ENCODE assay signal across 33 mouse cellular contexts in the genomic region with DNA sequence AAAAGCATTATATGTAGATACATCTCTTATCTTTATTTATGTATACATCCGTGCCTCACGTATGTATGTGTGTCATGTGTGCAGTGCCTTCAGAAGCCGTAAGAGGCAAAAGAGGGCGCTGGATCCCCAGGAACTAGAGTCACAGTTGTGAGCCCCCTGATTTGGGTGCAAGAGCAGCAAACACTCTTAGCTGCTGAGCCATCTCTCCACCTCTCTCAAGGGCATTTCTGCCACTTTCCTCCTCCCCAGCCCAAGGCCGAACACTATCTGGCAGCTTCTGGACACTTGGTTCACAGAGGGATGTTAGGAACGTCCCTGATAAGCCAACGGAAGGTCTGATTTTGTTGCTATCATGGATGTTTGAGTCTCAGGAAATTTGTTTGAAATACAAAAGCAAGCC. TPM values are rescaled to one million over a fixed set of nuclear protein-coding genes. Genes with fewer than 3 reads are reported as not detected.
DNase-seq lines count a peak whose midpoint lies in the region; ATAC-seq lines count a peak whose summit lies in the region.
"Had no signal": no experiment of that assay in that cellular context is flagged by ENCODE, and none has a peak within 500 bp of the region (broad histone marks: within the 10 kb centered on the region; RNA-seq: fewer than 3 reads in every experiment).

No protein-coding gene starts in this region.

- no peak overlapping the region for H3K27ac ChIP-seq in heart, embryonic 12.5 days (ENCODE audit: poor library complexity, severe bottlenecking)
- no peak overlapping the region for H3K27ac ChIP-seq in hindbrain, embryonic 11.5 days (ENCODE audit: low read depth, low read length)
- H3K27ac ChIP-seq: embryonic facial prominence, embryonic 12.5 days; embryonic facial prominence, embryonic 15.5 days; gastrocnemius, adult 2 months; heart, embryonic 15.5 days; hindbrain, embryonic 10.5 days; hindbrain, embryonic 14.5 days; hindbrain, postnatal 0 days had no signal

- DNase-seq in adrenal gland, adult 2 months: peak; percentile 71
- no peak for DNase-seq in adrenal gland, adult 18-20 months (ENCODE audit: low spot score in 2 of 2)
- DNase-seq in ovary, adult 18-20 months (ENCODE audit: low spot score): peak; percentile 65
- DNase-seq in ovary, postnatal 36 days (ENCODE audit: low spot score): no peak
- peak; percentile 31 for DNase-seq in adrenal gland, postnatal 25 days
- no peak for DNase-seq in hindbrain, embryonic 11.5 days (ENCODE audit: low spot score)
- DNase-seq: B cell, adult 2 months; cerebellum, adult 11 months; cerebellum, adult 2 months; cerebellum, adult 9-11 months; cerebellum, postnatal 25 days; forebrain, postnatal 0 days; gastrocnemius, adult 2 months; gastrocnemius, postnatal 14 days; heart, adult 11 months; heart, postnatal 10 days; heart, postnatal 36 days had no signal

- ATAC-seq in heart, embryonic 12.5 days (ENCODE audit: insufficient number of reproducible peaks, low FRiP score): no peak
- ATAC-seq in hindbrain, embryonic 11.5 days (ENCODE audit: low FRiP score): no peak
- ATAC-seq: forebrain, embryonic 14.5 days; forebrain, postnatal 0 days; hindbrain, postnatal 0 days; intestine, embryonic 16.5 days; Patski had no signal

- H3K4me2 ChIP-seq in heart, embryonic 12.5 days: no peak overlapping the region
- no peak overlapping the region for H3K4me2 ChIP-seq in hindbrain, embryonic 11.5 days (replicated peaks; ENCODE audit: low read depth, low read length)
- H3K4me2 ChIP-seq: embryonic facial prominence, embryonic 12.5 days; embryonic facial prominence, embryonic 15.5 days; heart, embryonic 11.5 days; heart, embryonic 15.5 days; hindbrain, embryonic 14.5 days had no signal

- H3K9me3 ChIP-seq in heart, embryonic 12.5 days (replicated peaks): no peaks in the 10 kb centered on the region
- no peaks in the 10 kb centered on the region for H3K9me3 ChIP-seq in hindbrain, embryonic 11.5 days (ENCODE audit: control insufficient read depth, low read length)
- H3K9me3 ChIP-seq: embryonic facial prominence, embryonic 12.5 days; embryonic facial prominence, embryonic 15.5 days; G1E; heart, embryonic 15.5 days; hindbrain, embryonic 10.5 days had no signal

- peaks cover 26% of the 10 kb centered on the region for H3K36me3 ChIP-seq in heart, embryonic 12.5 days
- H3K36me3 ChIP-seq in hindbrain, embryonic 11.5 days (ENCODE audit: control insufficient read depth, insufficient read depth, low read length): 0 out of 2 replicates have a peak, but pooled peaks cover 5% of the 10 kb centered on the region

- H3K4me3 ChIP-seq in heart, embryonic 12.5 days: no peak overlapping the region
- no peak overlapping the region for H3K4me3 ChIP-seq in hindbrain, embryonic 11.5 days (ENCODE audit: low read depth, low read length)
- H3K4me3 ChIP-seq: embryonic facial prominence, embryonic 12.5 days; embryonic facial prominence, embryonic 15.5 days; gastrocnemius, adult 2 months; heart, embryonic 15.5 days; hindbrain, embryonic 10.5 days had no signal

- WGBS in heart, embryonic 12.5 days: 74% methylated on average over 7 of the region's 7 CpGs
- WGBS in hindbrain, embryonic 11.5 days: 90% methylated on average over 7 of the region's 7 CpGs

- H3K4me1 ChIP-seq in heart, embryonic 12.5 days (replicated peaks): no peaks in the 10 kb centered on the region
- H3K4me1 ChIP-seq in hindbrain, embryonic 11.5 days (replicated peaks; ENCODE audit: control insufficient read depth, insufficient read depth, low read length): no peaks in the 10 kb centered on the region
- H3K4me1 ChIP-seq: embryonic facial prominence, embryonic 12.5 days; embryonic facial prominence, embryonic 15.5 days; heart, embryonic 15.5 days; hindbrain, embryonic 10.5 days had no signal

- H3K9ac ChIP-seq in heart, embryonic 12.5 days: no peak overlapping the region
- no peak overlapping the region for H3K9ac ChIP-seq in hindbrain, embryonic 11.5 days (ENCODE audit: low read depth, low read length)
- H3K9ac ChIP-seq: embryonic facial prominence, embryonic 12.5 days; embryonic facial prominence, embryonic 15.5 days; forebrain, postnatal 0 days; heart, embryonic 15.5 days; hindbrain, embryonic 14.5 days had no signal

- 0 out of 2 replicates have a peak, but pooled peaks cover 6% of the 10 kb centered on the region for H3K27me3 ChIP-seq in heart, embryonic 12.5 days (replicated peaks)
- H3K27me3 ChIP-seq in hindbrain, embryonic 11.5 days (ENCODE audit: control insufficient read depth, insufficient read depth, low read length): no peaks in the 10 kb centered on the region
- H3K27me3 ChIP-seq: embryonic facial prominence, embryonic 12.5 days; embryonic facial prominence, embryonic 15.5 days; heart, embryonic 15.5 days; Patski had no signal

RNA-seq across cellular contexts. Expression of a gene that starts 14.1 kb away (rescaled TPM):
- total RNA-seq in adrenal gland, adult 2 months (2021): 10 to 100 TPM; 13.2 to 21.9 TPM
- 2.2 and 3.0 TPM in 2 replicates for polyA plus RNA-seq in adrenal gland, adult 2 months (2012; rRNA removed)
- total RNA-seq in adrenal gland, adult 18-20 months (2021): 10 to 100 TPM; 16.5 to 21.9 TPM
- total RNA-seq in adrenal gland, postnatal 25 days (2021): 16.1 and 22.9 TPM in 2 replicates
- polyA plus RNA-seq in heart, embryonic 12.5 days (2016; fragmentation: Nextera tagmentation; extraction: Ambion mirVana): 9.1 and 9.2 TPM in 2 replicates
- polyA plus RNA-seq in hindbrain, embryonic 11.5 days (2014; fragmentation: Nextera tagmentation; extraction: Ambion mirVana): 5.8 and 6.4 TPM in 2 replicates

RNA-seq across cellular contexts. Expression of a gene that starts 28.5 kb away (rescaled TPM):
- total RNA-seq in adrenal gland, adult 2 months (2021): 100 to 1,000 TPM; 481 to 519 TPM
- polyA plus RNA-seq in adrenal gland, adult 2 months (2012; rRNA removed): 76.2 and 127 TPM in 2 replicates
- 100 to 1,000 TPM; 471 to 478 TPM for total RNA-seq in adrenal gland, adult 18-20 months (2021)
- 233 and 374 TPM in 2 replicates for total RNA-seq in adrenal gland, postnatal 25 days (2021)
- polyA plus RNA-seq in heart, embryonic 12.5 days (2016; fragmentation: Nextera tagmentation; extraction: Ambion mirVana): 650 and 669 TPM in 2 replicates
- polyA plus RNA-seq in hindbrain, embryonic 11.5 days (2014; fragmentation: Nextera tagmentation; extraction: Ambion mirVana): 1,153 and 1,300 TPM in 2 replicates

RNA-seq across cellular contexts. Expression of a gene that starts 50.8 kb away (rescaled TPM):
- not detected for total RNA-seq in adrenal gland, adult 2 months (2021)
- not detected in 2 replicates for polyA plus RNA-seq in adrenal gland, adult 2 months (2012; rRNA removed)
- not detected for total RNA-seq in adrenal gland, adult 18-20 months (2021)
- not detected in 2 replicates for total RNA-seq in adrenal gland, postnatal 25 days (2021)
- polyA plus RNA-seq in heart, embryonic 12.5 days (2016; fragmentation: Nextera tagmentation; extraction: Ambion mirVana): 0.27 and 0.40 TPM in 2 replicates
- polyA plus RNA-seq in hindbrain, embryonic 11.5 days (2014; fragmentation: Nextera tagmentation; extraction: Ambion mirVana): 0.08 TPM in 1 of 2 replicates, not detected in the other
- total RNA-seq: CH12.LX; common myeloid progenitor, adult 5-6 weeks; gastrocnemius, adult 2 months; gastrocnemius, postnatal 14 days; heart, adult 8-10 months; heart, postnatal 10 days had no signal
- polyA plus RNA-seq: forebrain, embryonic 11.5 days; G1E; heart, embryonic 11.5 days; intestine, embryonic 16.5 days had no signal

Comparison
In these comparisons a context has a peak if more than half of its experiments do, and no peak if none do; other contexts are left out.
1. DNase-seq: peak in adrenal gland, adult 2 months (single experiment), ovary, adult 18-20 months (single experiment) and adrenal gland, postnatal 25 days (single experiment); none in adrenal gland, adult 18-20 months (0 of 2), ovary, postnatal 36 days (single experiment) and hindbrain, embryonic 11.5 days (single experiment).